Mouse (Mus musculus): Measurements from ENCODE around the gene Ugt1a8. TPM values are rescaled to one million over a fixed set of nuclear protein-coding genes. Genes with fewer than 3 reads are reported as not detected.

Gene Ugt1a8
- polyA plus RNA-seq, 1 experiment from 2014 or later = not detected

DNA sequence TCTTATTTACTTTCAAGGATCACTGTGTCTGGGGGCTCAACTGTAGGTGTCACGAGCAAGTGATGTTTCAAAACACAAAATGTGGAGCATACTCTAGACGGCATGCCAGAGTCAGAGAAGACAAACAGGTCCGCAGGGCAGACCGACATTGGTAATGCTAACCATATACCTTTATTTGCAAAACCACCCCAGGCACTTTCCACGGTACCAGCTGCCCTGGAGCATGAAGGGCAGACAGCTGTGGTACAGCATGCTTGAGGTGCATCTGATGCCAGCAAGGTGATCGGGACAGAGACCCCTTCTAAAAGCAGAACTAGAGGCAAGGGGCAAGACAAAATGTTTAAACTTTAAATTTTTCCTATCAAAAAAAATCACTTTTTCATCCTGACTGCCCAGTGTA is 175.3 kb downstream of the Ugt1a8 start:
- H3K27me3 ChIP-seq (ENCODE audit: insufficient read depth, low read length) = no peaks in the 10 kb centered on the region
- H3K4me2 ChIP-seq = no peak overlapping the region
- TF ChIP-seq CTCF (IDR thresholded peaks at IDR 0.05; ENCODE audit: low read depth) = no peak
- ATAC-seq (ENCODE audit: insufficient read depth) = no peak
- no peak for DNase-seq
- 71% methylated on average over 6 of the region's 6 CpGs for WGBS
- no peaks in the 10 kb centered on the region for H3K9me3 ChIP-seq (ENCODE audit: low read depth, low read length)
- H3K4me1 ChIP-seq (ENCODE audit: insufficient read depth) = no peaks in the 10 kb centered on the region
- no peak overlapping the region for H3K4me3 ChIP-seq (ENCODE audit: low read depth, low read length)
- no peak overlapping the region for H3K9ac ChIP-seq
- peaks cover 84% of the 10 kb centered on the region for H3K36me3 ChIP-seq (ENCODE audit: insufficient read depth)
- no peak overlapping the region for H3K27ac ChIP-seq (ENCODE audit: low read depth)

- no peak overlapping the region for H3K4me3 ChIP-seq (ENCODE audit: low read depth, low read length)
- no peaks in the 10 kb centered on the region for H3K27me3 ChIP-seq (ENCODE audit: insufficient read depth, low read length)
- WGBS = 90% methylated on average over 5 of the region's 5 CpGs
- H3K9me3 ChIP-seq (ENCODE audit: low read depth, low read length) = no peaks in the 10 kb centered on the region
- no peak overlapping the region for H3K27ac ChIP-seq (ENCODE audit: low read depth)
- no peaks in the 10 kb centered on the region for H3K4me1 ChIP-seq (ENCODE audit: insufficient read depth)
- no peak for DNase-seq
- H3K36me3 ChIP-seq (ENCODE audit: insufficient read depth) = peaks cover 93% of the 10 kb centered on the region
- H3K9ac ChIP-seq = no peak overlapping the region
- H3K4me2 ChIP-seq = no peak overlapping the region
- ATAC-seq (ENCODE audit: insufficient read depth) = no peak
- no peak for TF ChIP-seq CTCF (IDR thresholded peaks at IDR 0.05; ENCODE audit: low read depth)
These were observed 176.2 kb downstream of the Ugt1a8 start for GRCm38 (mm10) chr1:88263778-88264177.

DNA sequence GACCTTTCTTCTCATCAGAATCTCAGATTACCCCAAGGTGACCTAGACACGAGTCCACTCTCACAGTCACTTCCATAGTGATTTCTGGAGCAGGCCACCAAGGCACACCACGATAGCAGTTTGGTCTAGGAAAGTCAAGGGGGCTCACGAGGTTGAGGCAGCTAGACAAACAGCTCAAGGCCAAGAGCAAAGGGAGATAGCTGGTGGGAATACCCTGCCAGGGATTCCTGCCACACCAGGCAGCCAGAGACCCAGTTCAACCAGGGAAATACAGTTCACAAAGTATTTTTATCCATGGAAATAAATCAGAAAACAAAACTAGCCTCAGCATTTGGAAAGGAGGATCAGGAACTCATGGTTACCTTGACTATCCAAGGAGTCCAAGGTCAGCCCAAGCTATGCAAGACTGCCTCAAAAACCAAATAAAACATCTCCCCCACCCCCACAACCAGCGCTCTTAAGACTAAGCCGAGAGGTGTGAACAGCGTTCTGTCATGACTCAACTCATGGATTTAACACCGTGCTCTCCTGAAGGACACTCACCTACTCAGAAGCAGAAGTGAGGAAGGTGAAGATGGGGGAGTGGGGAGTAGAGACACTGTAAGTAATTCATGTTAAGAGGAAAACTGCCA is 176.7 kb downstream of the Ugt1a8 start:
- no peak overlapping the region for H3K27ac ChIP-seq (ENCODE audit: low read depth)
- H3K27me3 ChIP-seq (ENCODE audit: insufficient read depth, low read length) = no peaks in the 10 kb centered on the region
- no peaks in the 10 kb centered on the region for H3K9me3 ChIP-seq (ENCODE audit: low read depth, low read length)
- H3K4me3 ChIP-seq (ENCODE audit: low read depth, low read length) = no peak overlapping the region
- H3K4me1 ChIP-seq (ENCODE audit: insufficient read depth) = no peaks in the 10 kb centered on the region
- WGBS = 80% methylated on average over 7 of the region's 7 CpGs
- no peak overlapping the region for H3K9ac ChIP-seq
- no peak for DNase-seq
- ATAC-seq (ENCODE audit: insufficient read depth) = no peak
- no peak overlapping the region for H3K4me2 ChIP-seq
- TF ChIP-seq CTCF (IDR thresholded peaks at IDR 0.05; ENCODE audit: low read depth) = no peak
- peaks cover 98% of the 10 kb centered on the region for H3K36me3 ChIP-seq (ENCODE audit: insufficient read depth)

GRCm38 (mm10) chr1:88264869-88265240 is 177.2 kb downstream of the Ugt1a8 start:
- H3K9me3 ChIP-seq (ENCODE audit: low read depth, low read length) = no peaks in the 10 kb centered on the region
- H3K27ac ChIP-seq (ENCODE audit: low read depth) = no peak overlapping the region
- no peaks in the 10 kb centered on the region for H3K4me1 ChIP-seq (ENCODE audit: insufficient read depth)
- H3K9ac ChIP-seq = no peak overlapping the region
- 72% methylated on average over 4 of the region's 4 CpGs for WGBS
- no peak for ATAC-seq (ENCODE audit: insufficient read depth)
- no peak for DNase-seq
- H3K4me2 ChIP-seq = no peak overlapping the region
- H3K27me3 ChIP-seq (ENCODE audit: insufficient read depth, low read length) = no peaks in the 10 kb centered on the region
- TF ChIP-seq CTCF (IDR thresholded peaks at IDR 0.05; ENCODE audit: low read depth) = no peak
- H3K36me3 ChIP-seq (ENCODE audit: insufficient read depth) = peaks cover 100% of the 10 kb centered on the region
- H3K4me3 ChIP-seq (ENCODE audit: low read depth, low read length) = no peak overlapping the region

DNA sequence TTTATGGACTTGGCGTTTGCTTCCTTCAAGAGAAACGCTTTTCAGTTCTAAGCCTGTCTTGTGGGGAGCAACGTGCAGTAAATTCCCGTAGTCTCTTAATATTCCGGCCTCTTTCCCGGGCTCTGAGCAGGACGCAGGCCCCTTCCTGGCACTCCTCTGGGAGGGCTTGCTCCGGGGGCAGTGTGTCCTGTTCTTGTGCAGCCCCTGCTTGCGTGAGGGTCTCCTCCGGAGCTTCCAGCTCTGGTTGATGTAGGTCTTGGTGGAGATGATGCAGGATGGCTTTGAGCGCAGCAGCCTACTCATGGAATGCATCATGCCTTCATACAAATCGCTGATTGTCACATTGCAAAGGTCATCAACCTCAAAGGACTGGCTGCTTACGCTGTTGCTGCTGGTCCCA is 178.5 kb downstream of the Ugt1a8 start:
- 87% methylated on average over 13 of the region's 13 CpGs for WGBS

DNA sequence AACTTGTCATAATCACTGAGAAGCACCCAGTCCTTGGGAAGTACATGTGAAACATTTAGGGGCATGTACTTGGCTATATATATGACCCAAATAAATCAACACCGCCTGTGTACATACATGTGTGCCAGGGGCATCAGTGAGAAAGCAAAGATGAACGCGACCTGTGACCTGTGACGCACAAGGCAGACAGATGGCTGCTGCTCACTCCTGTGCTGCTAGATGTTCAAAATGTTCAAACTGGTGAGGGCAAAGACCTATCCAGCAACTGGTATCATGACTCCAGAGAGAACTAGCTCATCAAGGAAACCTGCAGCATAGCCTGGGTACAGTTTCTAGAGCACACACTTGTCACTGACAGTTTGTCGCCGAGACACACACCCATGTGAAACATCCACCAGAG is 179.9 kb downstream of the Ugt1a8 start:
- WGBS = 90% methylated on average over 6 of the region's 6 CpGs
- H3K4me1 ChIP-seq (ENCODE audit: insufficient read depth) = no peaks in the 10 kb centered on the region
- H3K9ac ChIP-seq = no peak overlapping the region
- no peak for TF ChIP-seq CTCF (IDR thresholded peaks at IDR 0.05; ENCODE audit: low read depth)
- ATAC-seq (ENCODE audit: insufficient read depth) (no peak), DNase-seq (no peak)
- H3K4me2 ChIP-seq = no peak overlapping the region
- H3K36me3 ChIP-seq (ENCODE audit: insufficient read depth) = peaks cover 91% of the 10 kb centered on the region
- no peaks in the 10 kb centered on the region for H3K27me3 ChIP-seq (ENCODE audit: insufficient read depth, low read length)
- H3K27ac ChIP-seq (ENCODE audit: low read depth) = no peak overlapping the region
- no peaks in the 10 kb centered on the region for H3K9me3 ChIP-seq (ENCODE audit: low read depth, low read length)
- H3K4me3 ChIP-seq (ENCODE audit: low read depth, low read length) = no peak overlapping the region

More for the DNA sequence above, 178.5 kb downstream of the Ugt1a8 start:
- H3K27me3 ChIP-seq (ENCODE audit: insufficient read depth, low read length) = no peaks in the 10 kb centered on the region
- no peak for DNase-seq
- no peak for ATAC-seq (ENCODE audit: insufficient read depth)
- H3K9ac ChIP-seq = no peak overlapping the region
- H3K4me1 ChIP-seq (ENCODE audit: insufficient read depth) = no peaks in the 10 kb centered on the region
- H3K9me3 ChIP-seq (ENCODE audit: low read depth, low read length) = no peaks in the 10 kb centered on the region
- peaks cover 91% of the 10 kb centered on the region for H3K36me3 ChIP-seq (ENCODE audit: insufficient read depth)
- H3K27ac ChIP-seq (ENCODE audit: low read depth) = no peak overlapping the region
- no peak overlapping the region for H3K4me2 ChIP-seq
- TF ChIP-seq CTCF (IDR thresholded peaks at IDR 0.05; ENCODE audit: low read depth) = no peak
- H3K4me3 ChIP-seq (ENCODE audit: low read depth, low read length) = no peak overlapping the region

- ATAC-seq (ENCODE audit: insufficient read depth) (no peak), DNase-seq (no peak)
- Histone ChIP-seq H3K27me3 (ENCODE audit: insufficient read depth, low read length) (no peaks in the 10 kb centered on the region), H3K4me1 (ENCODE audit: insufficient read depth) (no peaks in the 10 kb centered on the region), H3K4me3 (ENCODE audit: low read depth, low read length) (no peak overlapping the region), H3K4me2 (no peak overlapping the region), H3K9ac (no peak overlapping the region), H3K36me3 (ENCODE audit: insufficient read depth) (peaks cover 91% of the 10 kb centered on the region), H3K27ac (ENCODE audit: low read depth) (no peak overlapping the region), H3K9me3 (ENCODE audit: low read depth, low read length) (no peaks in the 10 kb centered on the region)
- no peak for TF ChIP-seq CTCF (IDR thresholded peaks at IDR 0.05; ENCODE audit: low read depth)
- WGBS = 85% methylated on average over 6 of the region's 6 CpGs
These were observed 180.5 kb downstream of the Ugt1a8 start for GRCm38 (mm10) chr1:88268070-88268469.

Other genes starting within 250 kb of the Ugt1a8 start
- gene Dgkd, start 234.5 kb upstream of the Ugt1a8 start, polyA plus RNA-seq (2014; fragmentation: Nextera tagmentation; extraction: Ambion mirVana) = 32.8 and 36.1 TPM in 2 replicates
- 35.6 and 36.7 TPM in 2 replicates for gene Usp40, start 79.3 kb upstream of the Ugt1a8 start, polyA plus RNA-seq (2014; fragmentation: Nextera tagmentation; extraction: Ambion mirVana)
- gene Ugt1a10, start 32.4 kb upstream of the Ugt1a8 start, polyA plus RNA-seq (2014; fragmentation: Nextera tagmentation; extraction: Ambion mirVana) = not detected in 2 replicates
- not detected in 2 replicates for gene Ugt1a9, start 17.0 kb upstream of the Ugt1a8 start, polyA plus RNA-seq (2014; fragmentation: Nextera tagmentation; extraction: Ambion mirVana)
- 1.5 and 1.7 TPM in 2 replicates for gene Ugt1a7c, start 7.2 kb downstream of the Ugt1a8 start, polyA plus RNA-seq (2014; fragmentation: Nextera tagmentation; extraction: Ambion mirVana)
- 0.38 TPM in 1 of 2 replicates, not detected in the other for gene Ugt1a6b, start 15.4 kb downstream of the Ugt1a8 start, polyA plus RNA-seq (2014; fragmentation: Nextera tagmentation; extraction: Ambion mirVana)
- gene Ugt1a6a, start 47.0 kb downstream of the Ugt1a8 start, polyA plus RNA-seq (2014; fragmentation: Nextera tagmentation; extraction: Ambion mirVana) = 0.96 and 1.2 TPM in 2 replicates
- gene Ugt1a5, start 78.2 kb downstream of the Ugt1a8 start, polyA plus RNA-seq (2014; fragmentation: Nextera tagmentation; extraction: Ambion mirVana) = 0.08 TPM in 1 of 2 replicates, not detected in the other
- gene Ugt1a2, start 112.8 kb downstream of the Ugt1a8 start, polyA plus RNA-seq (2014; fragmentation: Nextera tagmentation; extraction: Ambion mirVana) = not detected in 2 replicates
- 6.2 and 8.2 TPM in 2 replicates for gene Dnajb3, start 118.0 kb downstream of the Ugt1a8 start, polyA plus RNA-seq (2014; fragmentation: Nextera tagmentation; extraction: Ambion mirVana)
- 0.16 TPM in 1 of 2 replicates, not detected in the other for gene Ugt1a1, start 124.1 kb downstream of the Ugt1a8 start, polyA plus RNA-seq (2014; fragmentation: Nextera tagmentation; extraction: Ambion mirVana)
- gene Mroh2a, start 139.2 kb downstream of the Ugt1a8 start, polyA plus RNA-seq (2014; fragmentation: Nextera tagmentation; extraction: Ambion mirVana) = 2.1 and 2.7 TPM in 2 replicates
- gene Hjurp, start 189.8 kb downstream of the Ugt1a8 start, polyA plus RNA-seq (2014; fragmentation: Nextera tagmentation; extraction: Ambion mirVana) = 215 and 225 TPM in 2 replicates
- 0.18 TPM in 1 of 2 replicates, not detected in the other for gene Trpm8, start 189.8 kb downstream of the Ugt1a8 start, polyA plus RNA-seq (2014; fragmentation: Nextera tagmentation; extraction: Ambion mirVana)